Mouse (Mus musculus) forebrain, embryonic 16.5 days (tissue): Measurements from ENCODE around the gene Farsb. TPM values are rescaled to one million over a fixed set of nuclear protein-coding genes. Genes with fewer than 3 reads are reported as not detected.

Experiments used
- ATAC-seq: fragments of 200-750 bp; cut with Nextera tagmentation; 2 replicates; pipeline ENCODE4 v1.8.0; 2017; ENCODE audit warnings: mild to moderate bottlenecking, moderate library complexity
- H3K27ac ChIP-seq: fragments of 300-500 bp; sonication (generic); 2 replicates; pipeline ENCODE4 v1.5.1; 2014; ENCODE audit warnings: low read length, control low read depth
- H3K27me3 ChIP-seq: fragments of 300-500 bp; sonication (generic); replicated peaks from 2 replicates; pipeline ENCODE4 v1.6.1; 2014; ENCODE audit warnings: low read length; ENCODE audit not compliant: control insufficient read depth, insufficient read depth
- H3K36me3 ChIP-seq: fragments of 300-500 bp; sonication (generic); 2 replicates; pipeline ENCODE4 v1.6.1; 2014; ENCODE audit not compliant: control insufficient read depth, insufficient read depth
- H3K4me1 ChIP-seq: fragments of 300-500 bp; sonication (generic); replicated peaks from 2 replicates; pipeline ENCODE4 v1.6.1; 2014; ENCODE audit warnings: low read length; ENCODE audit not compliant: control insufficient read depth, insufficient read depth
- H3K4me2 ChIP-seq: fragments of 300-500 bp; sonication (generic); 2 replicates; pipeline ENCODE4 v1.6.1; 2014; ENCODE audit warnings: mild to moderate bottlenecking, low read length, control low read depth
- H3K4me3 ChIP-seq: fragments of 300-500 bp; sonication (generic); replicated peaks from 2 replicates; pipeline ENCODE4 v1.5.1; 2014; ENCODE audit warnings: mild to moderate bottlenecking, low read length, control low read depth
- H3K9ac ChIP-seq: fragments of 300-500 bp; sonication (generic); replicated peaks from 2 replicates; pipeline ENCODE4 v1.6.1; 2014; ENCODE audit warnings: low read depth, low read length, control low read depth
- H3K9me3 ChIP-seq: fragments of 300-500 bp; sonication (generic); 2 replicates; pipeline ENCODE4 v1.6.1; 2016; ENCODE audit warnings: low read length; ENCODE audit not compliant: control insufficient read depth
- WGBS: fragments of 180-500 bp; shearing (Covaris S2); extraction: QIAGEN DNeasy Blood & Tissue Kit; methylation state at CpG from one replicate; pipeline ENCODE4 v1.1.7; 2014; 5-methylcytosine and 5-hydroxymethylcytosine counted together
- polyA plus RNA-seq: library from polyadenylated mRNA; unstranded; fragments of >200 nt; fragmentation: Nextera tagmentation; extraction: Ambion mirVana; gene quantifications from 2 replicates; pipeline ENCODE4 v1.2.1, GENCODE M21; 2015

Farsb gene
- polyA plus RNA-seq, 1 experiment from 2014 or later, result 168 TPM

- no peak for ATAC-seq
- WGBS, result 93% methylated on average over 16 of the region's 16 CpGs
- Histone ChIP-seq H3K27ac (no peak overlapping the region), H3K9me3 (no peaks in the 10 kb centered on the region), H3K27me3 (no peaks in the 10 kb centered on the region), H3K36me3 (no peaks in the 10 kb centered on the region), H3K4me2 (no peak overlapping the region), H3K4me1 (no peaks in the 10 kb centered on the region), H3K9ac (no peak overlapping the region), H3K4me3 (no peak overlapping the region)
These were observed 12.3 kb upstream of the Farsb start for GRCm38 (mm10) chr1:78501036-78501435.

GRCm38 (mm10) chr1:78490143-78490542 lies 1.4 kb upstream of the Farsb start:
- Histone ChIP-seq H3K27ac (no peak overlapping the region), H3K9me3 (no peaks in the 10 kb centered on the region), H3K4me1 (peaks cover 11% of the 10 kb centered on the region), H3K27me3 (no peaks in the 10 kb centered on the region), H3K9ac (no peak overlapping the region), H3K4me2 (no peak overlapping the region), H3K4me3 (no peak overlapping the region), H3K36me3 (no peaks in the 10 kb centered on the region)
- no peak for ATAC-seq
- 71% methylated on average over 1 of the region's 1 CpGs for WGBS

- Histone ChIP-seq H3K27me3 (no peaks in the 10 kb centered on the region), H3K27ac (no peak overlapping the region; the same call in 1 of the 2 replicates), H3K4me3 (peak overlapping the region; percentile 86), H3K9ac (peak overlapping the region; percentile 78), H3K4me1 (peaks cover 11% of the 10 kb centered on the region), H3K4me2 (peak overlapping the region; percentile 88), H3K36me3 (no peaks in the 10 kb centered on the region), H3K9me3 (no peaks in the 10 kb centered on the region)
- no peak; the same call in 1 of the 2 replicates for ATAC-seq
- under 1% methylated on average over 28 of the region's 28 CpGs for WGBS
These were observed 308 bp downstream of the Farsb start for GRCm38 (mm10) chr1:78488427-78488751.

GRCm38 (mm10) chr1:78484361-78484760 lies 4.3 kb downstream of the Farsb start:
- H3K4me3 ChIP-seq, result no peak overlapping the region
- H3K4me2 ChIP-seq, result no peak overlapping the region
- no peaks in the 10 kb centered on the region for H3K36me3 ChIP-seq
- H3K27me3 ChIP-seq, result no peaks in the 10 kb centered on the region
- ATAC-seq, result no peak
- WGBS, result 29% methylated on average over 2 of the region's 2 CpGs
- peaks cover 11% of the 10 kb centered on the region for H3K4me1 ChIP-seq
- no peak overlapping the region for H3K9ac ChIP-seq
- no peaks in the 10 kb centered on the region for H3K9me3 ChIP-seq
- H3K27ac ChIP-seq, result no peak overlapping the region

GRCm38 (mm10) chr1:78483430-78483829 lies 5.3 kb downstream of the Farsb start:
- H3K4me2 ChIP-seq, result no peak overlapping the region
- H3K27me3 ChIP-seq, result no peaks in the 10 kb centered on the region
- ATAC-seq, result no peak
- H3K4me1 ChIP-seq, result peaks cover 11% of the 10 kb centered on the region
- no peak overlapping the region for H3K9ac ChIP-seq
- H3K9me3 ChIP-seq, result no peaks in the 10 kb centered on the region
- no peak overlapping the region for H3K27ac ChIP-seq
- 94% methylated on average over 3 of the region's 3 CpGs for WGBS
- H3K36me3 ChIP-seq, result no peaks in the 10 kb centered on the region
- H3K4me3 ChIP-seq, result no peak overlapping the region

GRCm38 (mm10) chr1:78472441-78472840 lies 16.3 kb downstream of the Farsb start:
- Histone ChIP-seq H3K4me3 (no peak overlapping the region), H3K4me2 (no peak overlapping the region), H3K9me3 (no peaks in the 10 kb centered on the region), H3K27me3 (no peaks in the 10 kb centered on the region), H3K4me1 (no peaks in the 10 kb centered on the region), H3K9ac (no peak overlapping the region), H3K36me3 (peaks cover 24% of the 10 kb centered on the region), H3K27ac (no peak overlapping the region)
- no peak for ATAC-seq
- 92% methylated on average over 5 of the region's 5 CpGs for WGBS

GRCm38 (mm10) chr1:78454659-78455058 lies 34.0 kb downstream of the Farsb start:
- Histone ChIP-seq H3K4me3 (no peak overlapping the region), H3K9me3 (no peaks in the 10 kb centered on the region), H3K36me3 (peaks cover 23% of the 10 kb centered on the region), H3K27ac (no peak overlapping the region), H3K4me1 (no peaks in the 10 kb centered on the region), H3K9ac (no peak overlapping the region), H3K27me3 (no peaks in the 10 kb centered on the region), H3K4me2 (no peak overlapping the region)
- 0 out of 2 replicates have a peak, but pooled peaks have one; percentile 54 for ATAC-seq
- 26% methylated on average over 7 of the region's 7 CpGs for WGBS

GRCm38 (mm10) chr1:78453886-78454285 lies 34.8 kb downstream of the Farsb start:
- Histone ChIP-seq H3K4me1 (no peaks in the 10 kb centered on the region), H3K4me3 (no peak overlapping the region), H3K36me3 (peaks cover 20% of the 10 kb centered on the region), H3K27ac (no peak overlapping the region), H3K4me2 (no peak overlapping the region), H3K9me3 (no peaks in the 10 kb centered on the region), H3K27me3 (no peaks in the 10 kb centered on the region), H3K9ac (no peak overlapping the region)
- WGBS, result 93% methylated on average over 8 of the region's 8 CpGs
- no peak for ATAC-seq

- Histone ChIP-seq H3K36me3 (peaks cover 18% of the 10 kb centered on the region), H3K9me3 (no peaks in the 10 kb centered on the region), H3K9ac (no peak overlapping the region), H3K4me2 (no peak overlapping the region), H3K27ac (no peak overlapping the region), H3K4me3 (no peak overlapping the region), H3K27me3 (no peaks in the 10 kb centered on the region), H3K4me1 (no peaks in the 10 kb centered on the region)
- ATAC-seq, result no peak
- WGBS, result 82% methylated on average over 6 of the region's 6 CpGs
These were observed 36.2 kb downstream of the Farsb start for GRCm38 (mm10) chr1:78452544-78452943.
